Comparison of ENCODE assay signal across 9 mouse cellular contexts in genomic region chr2:73059550-73060258, GRCm38 (mm10).
DNase-seq lines count a peak whose midpoint lies in the region; ATAC-seq and TF ChIP-seq lines count a peak whose summit lies in the region.
"Had no signal": no experiment of that assay in that cellular context is flagged by ENCODE, and none has a peak within 500 bp of the region (broad histone marks: within the 10 kb centered on the region; RNA-seq: fewer than 3 reads in every experiment).

No protein-coding gene starts in this region.

- no peak for TF ChIP-seq EP300 in liver, postnatal 0 days (IDR thresholded peaks at IDR 0.05; ENCODE audit: low read depth)

- no peaks in the 10 kb centered on the region for H3K27me3 ChIP-seq in hindbrain, postnatal 0 days (ENCODE audit: insufficient read depth, low read length)
- 0 out of 2 replicates have a peak, but pooled peaks cover 3% of the 10 kb centered on the region for H3K27me3 ChIP-seq in hindbrain, embryonic 12.5 days
- H3K27me3 ChIP-seq in liver, postnatal 0 days (ENCODE audit: insufficient read depth, low read length): no peaks in the 10 kb centered on the region
- H3K27me3 ChIP-seq in forebrain, embryonic 12.5 days: no peaks in the 10 kb centered on the region
- H3K27me3 ChIP-seq: limb, embryonic 13.5 days had no signal

- H3K9me3 ChIP-seq in hindbrain, postnatal 0 days (ENCODE audit: low read length): no peaks in the 10 kb centered on the region
- H3K9me3 ChIP-seq in hindbrain, embryonic 12.5 days (replicated peaks): no peaks in the 10 kb centered on the region
- H3K9me3 ChIP-seq in liver, postnatal 0 days (ENCODE audit: low read length): no peaks in the 10 kb centered on the region
- no peaks in the 10 kb centered on the region for H3K9me3 ChIP-seq in forebrain, embryonic 12.5 days

- H3K4me2 ChIP-seq in hindbrain, postnatal 0 days (ENCODE audit: low read depth, low read length): no peak overlapping the region
- no peak overlapping the region for H3K4me2 ChIP-seq in hindbrain, embryonic 12.5 days (replicated peaks)
- no peak overlapping the region for H3K4me2 ChIP-seq in liver, postnatal 0 days (ENCODE audit: low read depth, low read length)
- no peak overlapping the region for H3K4me2 ChIP-seq in forebrain, embryonic 12.5 days
- H3K4me2 ChIP-seq: limb, embryonic 13.5 days had no signal

- DNase-seq in hindbrain, postnatal 0 days (ENCODE audit: low spot score): peak; percentile 46
- peak; percentile 73 to 77 for DNase-seq in B cell, adult 2 months
- peak; percentile 62 for DNase-seq in adrenal gland, postnatal 14 days
- DNase-seq in liver, postnatal 0 days: peak; percentile 63
- DNase-seq in thymus, postnatal 4 days: peak; percentile 83

- TF ChIP-seq CTCF in hindbrain, postnatal 0 days (IDR thresholded peaks at IDR 0.05; ENCODE audit: low read depth): peak; percentile 54
- peak; percentile 64 for TF ChIP-seq CTCF in liver, postnatal 0 days (IDR thresholded peaks at IDR 0.05; ENCODE audit: low read depth)

- H3K4me1 ChIP-seq in hindbrain, postnatal 0 days (ENCODE audit: insufficient read depth, low read length): no peaks in the 10 kb centered on the region
- no peaks in the 10 kb centered on the region for H3K4me1 ChIP-seq in hindbrain, embryonic 12.5 days
- H3K4me1 ChIP-seq in liver, postnatal 0 days (ENCODE audit: insufficient read depth): peaks cover 29% of the 10 kb centered on the region
- H3K4me1 ChIP-seq in forebrain, embryonic 12.5 days: no peaks in the 10 kb centered on the region

- 40% methylated on average over 12 of the region's 12 CpGs for WGBS in hindbrain, postnatal 0 days
- WGBS in hindbrain, embryonic 12.5 days: 39% methylated on average over 12 of the region's 12 CpGs
- WGBS in liver, postnatal 0 days (ENCODE audit: insufficient replicate concordance): 23% methylated on average over 12 of the region's 12 CpGs
- WGBS in forebrain, embryonic 12.5 days: 40% methylated on average over 12 of the region's 12 CpGs

- no peak overlapping the region for H3K27ac ChIP-seq in hindbrain, postnatal 0 days
- H3K27ac ChIP-seq in hindbrain, embryonic 12.5 days: no peak overlapping the region
- no peak overlapping the region for H3K27ac ChIP-seq in liver, postnatal 0 days (ENCODE audit: low read depth)
- H3K27ac ChIP-seq in forebrain, embryonic 12.5 days: no peak overlapping the region
- H3K27ac ChIP-seq: limb, embryonic 13.5 days had no signal

- ATAC-seq in hindbrain, postnatal 0 days: no peak
- ATAC-seq in hindbrain, embryonic 12.5 days (ENCODE audit: low FRiP score): no peak
- 0 out of 2 replicates have a peak, but pooled peaks have one; percentile 3 for ATAC-seq in granulocyte monocyte progenitor cell, adult 5-6 weeks (replicated peaks; ENCODE audit: poor library complexity, severe bottlenecking)
- ATAC-seq in liver, postnatal 0 days: peak; percentile 30; the same call in 1 of the 2 replicates
- ATAC-seq in forebrain, embryonic 12.5 days (ENCODE audit: low FRiP score): no peak

- H3K36me3 ChIP-seq in hindbrain, postnatal 0 days (ENCODE audit: insufficient read depth, low read length): no peaks in the 10 kb centered on the region
- H3K36me3 ChIP-seq in hindbrain, embryonic 12.5 days: no peaks in the 10 kb centered on the region
- H3K36me3 ChIP-seq in liver, postnatal 0 days (replicated peaks; ENCODE audit: insufficient read depth, low read length): no peaks in the 10 kb centered on the region
- no peaks in the 10 kb centered on the region for H3K36me3 ChIP-seq in forebrain, embryonic 12.5 days (replicated peaks)
- H3K36me3 ChIP-seq: limb, embryonic 13.5 days had no signal

- H3K9ac ChIP-seq in hindbrain, postnatal 0 days (replicated peaks; ENCODE audit: low read length): no peak overlapping the region
- H3K9ac ChIP-seq in hindbrain, embryonic 12.5 days: no peak overlapping the region
- no peak overlapping the region for H3K9ac ChIP-seq in liver, postnatal 0 days (replicated peaks)
- H3K9ac ChIP-seq in forebrain, embryonic 12.5 days: no peak overlapping the region
- H3K9ac ChIP-seq: limb, embryonic 13.5 days had no signal

- no peak overlapping the region for H3K4me3 ChIP-seq in hindbrain, postnatal 0 days (ENCODE audit: low read length)
- no peak overlapping the region for H3K4me3 ChIP-seq in hindbrain, embryonic 12.5 days
- H3K4me3 ChIP-seq in liver, postnatal 0 days (ENCODE audit: low read depth, low read length): no peak overlapping the region
- no peak overlapping the region for H3K4me3 ChIP-seq in forebrain, embryonic 12.5 days (replicated peaks)
- H3K4me3 ChIP-seq: limb, embryonic 13.5 days had no signal

Comparison
In these comparisons a context has a peak if more than half of its experiments do, and no peak if none do; other contexts are left out.
1. ATAC-seq: peak in granulocyte monocyte progenitor cell, adult 5-6 weeks (single experiment) and liver, postnatal 0 days (single experiment); none in hindbrain, postnatal 0 days (single experiment), hindbrain, embryonic 12.5 days (single experiment) and forebrain, embryonic 12.5 days (single experiment).
2. Peak in every context shown above with its lines, with median percentiles within 50 percentile points of each other: DNase-seq.